Mouse (Mus musculus) midbrain, postnatal 0 days (tissue): Measurements from ENCODE around the gene Gm20388. TPM values are rescaled to one million over a fixed set of nuclear protein-coding genes. Genes with fewer than 3 reads are reported as not detected.
A peak's percentile ranks its signal among the peaks of the same experiment; 100 is the strongest.

ENCODE experiments used
- ATAC-seq: fragments of 200-750 bp; cut with Nextera tagmentation; 2 replicates; pipeline ENCODE4 v1.8.0; 2017; ENCODE audit warnings: moderate number of reproducible peaks, mild to moderate bottlenecking, moderate TSS enrichment, moderate library complexity; ENCODE audit not compliant: low FRiP score
- DNase-seq: peaks from one replicate; pipeline ENCODE4 v3.0.0-alpha.2; 2015; ENCODE audit warnings: low spot score
- H3K27ac ChIP-seq: fragments of 300-500 bp; sonication (generic); 2 replicates; pipeline ENCODE4 v1.5.1; 2014; ENCODE audit warnings: low read depth, mild to moderate bottlenecking, low read length, mixed read lengths
- H3K27me3 ChIP-seq: fragments of 300-500 bp; sonication (generic); 2 replicates; pipeline ENCODE4 v1.6.1; 2014; ENCODE audit warnings: low read length, control low read depth, mixed read lengths; ENCODE audit not compliant: insufficient read depth
- H3K36me3 ChIP-seq: fragments of 300-500 bp; sonication (generic); 2 replicates; pipeline ENCODE4 v1.6.1; 2014; ENCODE audit warnings: low read length, control low read depth, mixed read lengths; ENCODE audit not compliant: insufficient read depth
- H3K4me1 ChIP-seq: fragments of 300-500 bp; sonication (generic); 2 replicates; pipeline ENCODE4 v1.6.1; 2014; ENCODE audit warnings: mild to moderate bottlenecking, control low read depth, antibody characterized with exemption, low read length, mixed read lengths; ENCODE audit not compliant: insufficient read depth
- H3K4me2 ChIP-seq: fragments of 300-500 bp; sonication (generic); 2 replicates; pipeline ENCODE4 v1.6.1; 2014; ENCODE audit warnings: low read depth, mild to moderate bottlenecking, low read length, mixed read lengths; ENCODE audit not compliant: poor library complexity, severe bottlenecking
- H3K4me3 ChIP-seq: fragments of 300-500 bp; sonication (generic); 2 replicates; pipeline ENCODE4 v1.5.1; 2014; ENCODE audit warnings: low read depth, mild to moderate bottlenecking, low read length, moderate library complexity
- H3K9ac ChIP-seq: fragments of 300-500 bp; sonication (generic); replicated peaks from 2 replicates; pipeline ENCODE4 v1.6.1; 2014; ENCODE audit warnings: mild to moderate bottlenecking, low read length, moderate library complexity, mixed read lengths; ENCODE audit not compliant: poor library complexity, severe bottlenecking
- H3K9me3 ChIP-seq: fragments of 300-500 bp; sonication (generic); 2 replicates; pipeline ENCODE4 v1.6.1; 2016; ENCODE audit warnings: low read length, control low read depth
- CTCF ChIP-seq: IDR thresholded peaks from 2 replicates; pipeline ENCODE4 v1.5.1; 2016; ENCODE audit warnings: antibody characterized with exemption, mild to moderate bottlenecking
- WGBS: fragments of 180-500 bp; shearing (Covaris S2); extraction: QIAGEN DNeasy Blood & Tissue Kit; methylation state at CpG from one replicate; pipeline ENCODE4 v1.1.7; 2014; 5-methylcytosine and 5-hydroxymethylcytosine counted together
- polyA plus RNA-seq: library from polyadenylated mRNA; unstranded; fragments of >200 nt; fragmentation: Nextera tagmentation; extraction: Ambion mirVana; gene quantifications from 2 replicates; pipeline ENCODE4 v1.2.1, GENCODE M21; 2015
- total RNA-seq: library from RNA; depleted of rRNA; stranded (reverse); fragments of >200 nt; gene quantifications from 2 replicates; pipeline ENCODE4 v1.2.3, GENCODE M21; 2014

The Gm20388 gene
- total and polyA plus RNA-seq, 2 experiments from 2014 or later = 74.2 TPM; not detected in 1

GRCm38 (mm10) chr8:124234496-124234895 lies 4323.9 kb downstream of the Gm20388 start:
- WGBS = 39% methylated on average over 2 of the region's 2 CpGs
- peak overlapping the region; percentile 36; the same call in 1 of the 2 replicates for H3K4me2 ChIP-seq
- DNase-seq (no peak), ATAC-seq (no peak)
- H3K9ac ChIP-seq = no peak overlapping the region
- H3K9me3 ChIP-seq = no peaks in the 10 kb centered on the region
- H3K4me3 ChIP-seq = no peak overlapping the region
- H3K4me1 ChIP-seq = peaks cover 20% of the 10 kb centered on the region
- no peak overlapping the region; the same call in 1 of the 2 replicates for H3K27ac ChIP-seq
- H3K36me3 ChIP-seq = no peaks in the 10 kb centered on the region
- no peaks in the 10 kb centered on the region for H3K27me3 ChIP-seq
- no peak for TF ChIP-seq CTCF

- Histone ChIP-seq H3K27me3 (no peaks in the 10 kb centered on the region), H3K4me3 (no peak overlapping the region), H3K36me3 (no peaks in the 10 kb centered on the region), H3K4me2 (no peak overlapping the region), H3K27ac (no peak overlapping the region), H3K4me1 (peaks cover 20% of the 10 kb centered on the region), H3K9me3 (no peaks in the 10 kb centered on the region), H3K9ac (no peak overlapping the region)
- no peak for TF ChIP-seq CTCF
- ATAC-seq (no peak), DNase-seq (no peak)
- 92% methylated on average over 4 of the region's 4 CpGs for WGBS
These were observed 4324.9 kb downstream of the Gm20388 start for GRCm38 (mm10) chr8:124235536-124235935.

- H3K36me3 ChIP-seq = no peaks in the 10 kb centered on the region
- peaks cover 5% of the 10 kb centered on the region; the same call in 1 of the 2 replicates for H3K4me1 ChIP-seq
- no peak for TF ChIP-seq CTCF
- H3K9ac ChIP-seq = no peak overlapping the region
- ATAC-seq = no peak
- H3K4me2 ChIP-seq = no peak overlapping the region
- H3K27ac ChIP-seq = no peak overlapping the region
- DNase-seq = no peak
- H3K9me3 ChIP-seq = no peaks in the 10 kb centered on the region
- H3K4me3 ChIP-seq = no peak overlapping the region
- 85% methylated on average over 6 of the region's 6 CpGs for WGBS
- H3K27me3 ChIP-seq = no peaks in the 10 kb centered on the region
These were observed 4328.7 kb downstream of the Gm20388 start for GRCm38 (mm10) chr8:124239350-124239749.

- Histone ChIP-seq H3K9me3 (no peaks in the 10 kb centered on the region), H3K9ac (no peak overlapping the region), H3K4me3 (no peak overlapping the region), H3K4me2 (no peak overlapping the region), H3K36me3 (no peaks in the 10 kb centered on the region), H3K4me1 (no peaks in the 10 kb centered on the region; the same call in 1 of the 2 replicates), H3K27ac (no peak overlapping the region), H3K27me3 (no peaks in the 10 kb centered on the region)
- ATAC-seq (no peak), DNase-seq (no peak)
- 73% methylated on average over 8 of the region's 8 CpGs for WGBS
- no peak for TF ChIP-seq CTCF
These were observed 4330.3 kb downstream of the Gm20388 start for GRCm38 (mm10) chr8:124240932-124241331.

- ATAC-seq = no peak
- Histone ChIP-seq H3K4me2 (no peak overlapping the region), H3K4me1 (no peaks in the 10 kb centered on the region; the same call in 1 of the 2 replicates), H3K4me3 (no peak overlapping the region), H3K36me3 (no peaks in the 10 kb centered on the region), H3K9me3 (no peaks in the 10 kb centered on the region), H3K27me3 (no peaks in the 10 kb centered on the region), H3K27ac (no peak overlapping the region), H3K9ac (no peak overlapping the region)
- TF ChIP-seq CTCF = no peak
- peak; percentile 23 for DNase-seq
- WGBS = 81% methylated on average over 6 of the region's 6 CpGs
These were observed 4331.6 kb downstream of the Gm20388 start for GRCm38 (mm10) chr8:124242208-124242607.

- no peak for ATAC-seq
- Histone ChIP-seq H3K36me3 (no peaks in the 10 kb centered on the region), H3K9ac (no peak overlapping the region), H3K27ac (no peak overlapping the region), H3K4me1 (no peaks in the 10 kb centered on the region; the same call in 1 of the 2 replicates), H3K9me3 (no peaks in the 10 kb centered on the region), H3K4me2 (no peak overlapping the region), H3K27me3 (no peaks in the 10 kb centered on the region), H3K4me3 (no peak overlapping the region)
- no peak for DNase-seq
- WGBS = 95% methylated on average over 5 of the region's 5 CpGs
- TF ChIP-seq CTCF = no peak
These were observed 4332.3 kb downstream of the Gm20388 start for GRCm38 (mm10) chr8:124242913-124243312.
